Mouse (Mus musculus) hindbrain, embryonic 11.5 days (tissue): ENCODE results near the gene Upf3b. TPM values are rescaled to one million over a fixed set of nuclear protein-coding genes. Genes with fewer than 3 reads are reported as not detected.
A peak's percentile ranks its signal among the peaks of the same experiment; 100 is the strongest.
"Not testable (repeated sequence)": the region's sequence is repeated elsewhere in the genome, so short reads cannot be mapped to it uniquely, and the experiment has no call there.

Experiments used
- ATAC-seq: fragments of 200-750 bp; cut with Nextera tagmentation; 2 replicates; pipeline ENCODE4 v1.8.0; 2017; ENCODE audit warnings: mild to moderate bottlenecking, moderate TSS enrichment, moderate library complexity; ENCODE audit not compliant: low FRiP score
- DNase-seq: peaks from one replicate; pipeline ENCODE4 v3.0.0-alpha.2; 2015; ENCODE audit warnings: low spot score
- H3K27ac ChIP-seq: fragments of 300-500 bp; sonication (generic); 2 replicates; pipeline ENCODE4 v1.5.1; 2014; ENCODE audit warnings: mild to moderate bottlenecking, low read depth, low read length
- H3K27me3 ChIP-seq: fragments of 300-500 bp; sonication (generic); 2 replicates; pipeline ENCODE4 v1.6.1; 2014; ENCODE audit warnings: mild to moderate bottlenecking, low read length, moderate library complexity, mixed read lengths; ENCODE audit not compliant: control insufficient read depth, insufficient read depth
- H3K36me3 ChIP-seq: fragments of 300-500 bp; sonication (generic); 2 replicates; pipeline ENCODE4 v1.6.1; 2014; ENCODE audit warnings: mild to moderate bottlenecking, low read length, moderate library complexity, mixed read lengths; ENCODE audit not compliant: control insufficient read depth, insufficient read depth
- H3K4me1 ChIP-seq: fragments of 300-500 bp; sonication (generic); replicated peaks from 2 replicates; pipeline ENCODE4 v1.6.1; 2014; ENCODE audit warnings: low read length, mixed read lengths; ENCODE audit not compliant: control insufficient read depth, insufficient read depth
- H3K4me2 ChIP-seq: fragments of 300-500 bp; sonication (generic); replicated peaks from 2 replicates; pipeline ENCODE4 v1.6.1; 2014; ENCODE audit warnings: mild to moderate bottlenecking, low read depth, low read length
- H3K4me3 ChIP-seq: fragments of 300-500 bp; sonication (generic); 2 replicates; pipeline ENCODE4 v1.5.1; 2014; ENCODE audit warnings: low read depth, low read length
- H3K9ac ChIP-seq: fragments of 300-500 bp; sonication (generic); 2 replicates; pipeline ENCODE4 v1.6.1; 2014; ENCODE audit warnings: low read depth, low read length
- H3K9me3 ChIP-seq: fragments of 300-500 bp; sonication (generic); 2 replicates; pipeline ENCODE4 v1.6.1; 2016; ENCODE audit warnings: low read length; ENCODE audit not compliant: control insufficient read depth
- WGBS: fragments of 180-500 bp; shearing (Covaris S2); extraction: QIAGEN DNeasy Blood & Tissue Kit; methylation state at CpG from one replicate; pipeline ENCODE4 v1.1.7; 2014; 5-methylcytosine and 5-hydroxymethylcytosine counted together
- polyA plus RNA-seq: library from polyadenylated mRNA; unstranded; fragments of >200 nt; fragmentation: Nextera tagmentation; extraction: Ambion mirVana; gene quantifications from 2 replicates; pipeline ENCODE4 v1.2.1, GENCODE M21; 2014

The Upf3b gene
- polyA plus RNA-seq, 1 experiment from 2014 or later = 27.6 TPM

DNA sequence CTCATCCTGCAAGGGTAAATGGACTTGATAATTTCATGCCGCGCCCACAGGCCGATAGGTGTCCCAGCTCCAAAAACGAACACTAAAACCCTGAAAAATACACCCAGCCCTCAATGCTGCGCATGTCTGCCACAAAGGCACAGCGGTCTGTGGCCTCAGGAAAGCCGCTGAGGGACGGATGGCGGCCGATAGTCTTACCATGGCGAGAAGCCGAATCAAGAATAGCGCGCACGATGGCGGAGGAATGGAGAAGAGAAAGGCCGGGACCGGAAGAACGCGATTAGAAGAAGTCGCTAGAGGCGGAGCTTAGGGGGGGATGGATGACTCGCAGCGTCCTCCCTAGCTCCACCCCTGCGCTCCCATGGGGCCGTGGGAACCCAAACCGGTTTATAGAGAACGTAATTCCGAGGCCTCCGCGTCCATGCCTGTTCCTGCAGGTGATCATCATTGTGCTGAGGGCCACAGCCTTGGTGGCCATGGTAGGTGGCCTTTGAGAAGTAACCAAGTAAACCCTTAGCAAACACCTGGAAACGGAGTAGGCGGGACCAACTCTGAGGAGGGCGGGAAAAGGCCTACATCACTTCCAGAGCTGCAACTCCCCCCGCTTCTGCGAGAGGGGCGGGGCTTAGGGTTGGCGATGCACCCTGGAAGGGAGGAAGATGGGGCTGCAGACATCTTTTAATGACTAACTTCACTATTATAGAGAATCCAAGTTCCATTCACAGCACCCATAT lies 25.0 kb downstream of the Upf3b start, which contains the start of gene Rpl39:
TSS of gene Rpl39 (minus strand) at position 476 of the 734 bp plus-strand sequence.
- peak within 1 kb of the TSS; percentile 77 for H3K27ac ChIP-seq
- ATAC-seq = peak; percentile 95
- no peaks in the 10 kb centered on the region for H3K9me3 ChIP-seq
- peak within 1 kb of the TSS; percentile 58 for H3K4me3 ChIP-seq
- no peaks in the 10 kb centered on the region for H3K4me1 ChIP-seq
- 11% methylated on average over 38 of the region's 38 CpGs for WGBS
- peak within 1 kb of the TSS; percentile 78 for H3K9ac ChIP-seq
- H3K4me2 ChIP-seq = peak within 1 kb of the TSS; percentile 58
- no peaks in the 10 kb centered on the region for H3K36me3 ChIP-seq
- H3K27me3 ChIP-seq = no peaks in the 10 kb centered on the region
- DNase-seq = peak; percentile 88

- no peak for DNase-seq
- WGBS = 15% methylated on average over 19 of the region's 19 CpGs
- peak; percentile 48 for ATAC-seq
Observed at GRCm38 (mm10) chrX:37084318-37084926, 25.7 kb downstream of the Upf3b start.

DNA sequence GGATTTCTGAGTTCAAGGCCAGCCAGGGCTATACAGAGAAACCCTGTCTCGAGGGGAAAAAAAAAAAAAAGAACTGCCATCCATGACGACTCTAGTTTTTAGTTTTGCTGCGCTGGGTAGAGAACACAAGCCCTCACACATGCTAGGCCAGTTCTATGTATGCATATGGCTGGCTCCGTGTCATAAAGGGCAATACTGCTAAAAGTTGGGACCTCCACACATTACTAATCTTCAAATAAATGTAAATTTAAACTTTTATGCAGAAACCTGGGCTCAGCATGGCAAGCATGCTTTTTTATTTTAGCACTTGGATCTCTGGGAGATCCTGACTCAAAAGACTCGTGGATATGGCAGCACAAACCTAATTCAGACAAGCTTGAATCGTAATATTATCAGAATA lies 28.9 kb downstream of the Upf3b start:
- no peak overlapping the region for H3K4me3 ChIP-seq
- WGBS = 59% methylated on average over 6 of the region's 6 CpGs

More at GRCm38 (mm10) chrX:37084318-37084926, 25.7 kb downstream of the Upf3b start:
- peak overlapping the region; percentile 58 for H3K4me3 ChIP-seq
- no peaks in the 10 kb centered on the region for H3K9me3 ChIP-seq
- H3K27ac ChIP-seq = peak overlapping the region; percentile 77
- no peaks in the 10 kb centered on the region for H3K27me3 ChIP-seq
- no peaks in the 10 kb centered on the region for H3K36me3 ChIP-seq
- peak overlapping the region; percentile 78 for H3K9ac ChIP-seq
- H3K4me1 ChIP-seq = no peaks in the 10 kb centered on the region
- H3K4me2 ChIP-seq = peak overlapping the region; percentile 58

GRCm38 (mm10) chrX:37080345-37080744 lies 29.8 kb downstream of the Upf3b start:
- H3K4me3 ChIP-seq, ATAC-seq, H3K27ac ChIP-seq, DNase-seq, H3K36me3 ChIP-seq, H3K27me3 ChIP-seq, H3K9ac ChIP-seq, H3K9me3 ChIP-seq, H3K4me2 ChIP-seq, H3K4me1 ChIP-seq: not testable (repeated sequence)
- 75% methylated on average over 3 of the region's 4 CpGs for WGBS

More for the DNA sequence above, 28.9 kb downstream of the Upf3b start:
- H3K4me1 ChIP-seq = no peaks in the 10 kb centered on the region
- no peaks in the 10 kb centered on the region for H3K36me3 ChIP-seq
- no peak for ATAC-seq
- no peak for DNase-seq
- no peak overlapping the region for H3K27ac ChIP-seq
- no peaks in the 10 kb centered on the region for H3K27me3 ChIP-seq
- no peaks in the 10 kb centered on the region for H3K9me3 ChIP-seq
- H3K4me2 ChIP-seq = no peak overlapping the region
- H3K9ac ChIP-seq = no peak overlapping the region

GRCm38 (mm10) chrX:37076651-37077050 lies 33.5 kb downstream of the Upf3b start:
- 82% methylated on average over 8 of the region's 8 CpGs for WGBS
- Histone ChIP-seq H3K36me3 (no peaks in the 10 kb centered on the region), H3K27ac (no peak overlapping the region), H3K9ac (no peak overlapping the region), H3K9me3 (no peaks in the 10 kb centered on the region), H3K27me3 (no peaks in the 10 kb centered on the region), H3K4me2 (no peak overlapping the region), H3K4me3 (no peak overlapping the region), H3K4me1 (no peaks in the 10 kb centered on the region)
- ATAC-seq = no peak
- DNase-seq = no peak

- ATAC-seq = no peak
- H3K36me3 ChIP-seq = no peaks in the 10 kb centered on the region
- H3K27me3 ChIP-seq = no peaks in the 10 kb centered on the region
- 43% methylated on average over 9 of the region's 9 CpGs for WGBS
- no peak overlapping the region for H3K4me3 ChIP-seq
- no peak overlapping the region for H3K9ac ChIP-seq
- peak; percentile 78 for DNase-seq
- no peak overlapping the region for H3K27ac ChIP-seq
- H3K9me3 ChIP-seq = no peaks in the 10 kb centered on the region
- no peaks in the 10 kb centered on the region for H3K4me1 ChIP-seq
- H3K4me2 ChIP-seq = no peak overlapping the region
Observed at GRCm38 (mm10) chrX:37074262-37074892, 35.7 kb downstream of the Upf3b start.

GRCm38 (mm10) chrX:37068766-37069165 lies 41.4 kb downstream of the Upf3b start:
- 80% methylated on average over 5 of the region's 5 CpGs for WGBS
- H3K4me1 ChIP-seq = no peaks in the 10 kb centered on the region
- no peak overlapping the region for H3K4me3 ChIP-seq
- H3K27ac ChIP-seq = no peak overlapping the region
- DNase-seq = no peak
- no peak for ATAC-seq
- no peak overlapping the region for H3K4me2 ChIP-seq
- H3K27me3 ChIP-seq = no peaks in the 10 kb centered on the region
- no peaks in the 10 kb centered on the region for H3K9me3 ChIP-seq
- no peaks in the 10 kb centered on the region for H3K36me3 ChIP-seq
- H3K9ac ChIP-seq = no peak overlapping the region

GRCm38 (mm10) chrX:37067299-37067698 lies 42.8 kb downstream of the Upf3b start:
- Histone ChIP-seq H3K27ac (no peak overlapping the region), H3K9ac (no peak overlapping the region), H3K36me3 (no peaks in the 10 kb centered on the region), H3K4me2 (no peak overlapping the region), H3K27me3 (no peaks in the 10 kb centered on the region), H3K9me3 (no peaks in the 10 kb centered on the region), H3K4me3 (no peak overlapping the region), H3K4me1 (no peaks in the 10 kb centered on the region)
- DNase-seq (no peak), ATAC-seq (no peak)
- WGBS = 85% methylated on average over 3 of the region's 3 CpGs
